Mouse (Mus musculus) brain, adult 2 months (tissue): ENCODE measurements at regions not wholly inside any gene's neighbourhood (a gene's known extent, or its start where the extent isn't known, plus 50 kb on each side); places are given as distances from the start of the nearest gene placed in this dataset.
A peak's percentile ranks its signal among the peaks of the same experiment; 100 is the strongest.

Experiments used
- DNase-seq: peaks from one replicate; pipeline ENCODE4 v3.0.0; 2011; ENCODE audit warnings: low read depth, low spot score

DNA sequence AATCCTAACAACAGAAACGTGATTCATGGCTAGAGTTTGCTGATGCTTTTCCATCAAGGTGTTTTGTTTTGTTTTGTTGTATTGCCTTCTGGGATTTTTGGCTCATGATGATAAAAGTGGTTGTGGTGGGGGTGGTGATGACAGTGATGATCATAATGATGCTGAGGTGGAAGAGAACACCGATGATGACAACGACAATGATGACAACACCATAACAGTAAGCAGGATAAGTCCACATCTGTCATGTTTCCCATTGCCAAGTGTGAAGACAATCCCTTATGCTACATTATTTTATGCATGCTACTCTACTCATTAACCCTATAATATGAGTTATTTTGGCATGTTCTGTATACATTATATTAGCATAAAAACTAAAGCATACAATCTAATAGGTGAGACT, 477.0 kb downstream of the Trhde start:
- no peak for DNase-seq

DNA sequence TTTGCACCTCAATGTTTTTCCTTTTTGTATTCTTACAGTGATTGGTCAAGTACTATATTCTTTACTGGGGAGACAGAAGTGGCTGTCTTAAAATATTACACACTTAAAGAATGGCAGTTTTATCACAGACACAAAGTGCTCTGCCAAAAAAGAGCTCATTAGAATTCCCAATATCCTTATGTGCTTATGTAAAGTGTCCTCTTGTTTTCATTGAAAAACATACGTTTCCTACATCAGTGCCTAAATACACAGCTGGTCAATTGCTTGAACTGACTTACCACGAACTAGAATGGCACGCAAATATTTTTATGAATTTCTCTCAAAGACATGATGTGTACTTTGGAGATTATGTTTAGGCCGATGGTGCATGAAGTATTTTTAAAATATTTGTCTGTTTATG, 480.6 kb downstream of the Trhde start:
- DNase-seq: no peak

GRCm38 (mm10) chr10:114318516-114318915, 483.6 kb downstream of the Trhde start:
- peak; percentile 55 for DNase-seq
